Mouse (Mus musculus) E14TG2a.4 (cell line): ENCODE measurements at regions not wholly inside any gene's neighbourhood (a gene's known extent, or its start where the extent isn't known, plus 50 kb on each side); places are given as distances from the start of the nearest gene placed in this dataset.
A peak's percentile ranks its signal among the peaks of the same experiment; 100 is the strongest.

Experiments
- H3K27me3 ChIP-seq: 2 replicates; pipeline ENCODE4 v1.6.1; 2014; ENCODE audit warnings: low read length, control low read depth; ENCODE audit not compliant: insufficient read depth
- H3K36me3 ChIP-seq: 2 replicates; pipeline ENCODE4 v1.6.1; 2014; ENCODE audit warnings: low read length, control low read depth; ENCODE audit not compliant: insufficient read depth
- H3K4me1 ChIP-seq: replicated peaks from 2 replicates; pipeline ENCODE4 v1.6.1; 2014; ENCODE audit warnings: low read depth, low read length, control low read depth
- H3K4me3 ChIP-seq: replicated peaks from 2 replicates; pipeline ENCODE4 v1.5.1; 2014; ENCODE audit warnings: mild to moderate bottlenecking, low read length
- H3K9me3 ChIP-seq: 2 replicates; pipeline ENCODE4 v1.6.1; 2014; ENCODE audit warnings: low read length, control low read depth
- CTCF ChIP-seq: conservative IDR thresholded peaks from 2 replicates; pipeline ENCODE4 v1.5.1; 2014; ENCODE audit warnings: low read length
- NANOG ChIP-seq: IDR thresholded peaks from 2 replicates; pipeline ENCODE4 v1.6.1; 2014; ENCODE audit warnings: borderline replicate concordance, low read length, mixed read lengths
- POU5F1 ChIP-seq: IDR thresholded peaks from 2 replicates; pipeline ENCODE4 v1.6.1; 2014; ENCODE audit warnings: low read length, borderline replicate concordance

DNA sequence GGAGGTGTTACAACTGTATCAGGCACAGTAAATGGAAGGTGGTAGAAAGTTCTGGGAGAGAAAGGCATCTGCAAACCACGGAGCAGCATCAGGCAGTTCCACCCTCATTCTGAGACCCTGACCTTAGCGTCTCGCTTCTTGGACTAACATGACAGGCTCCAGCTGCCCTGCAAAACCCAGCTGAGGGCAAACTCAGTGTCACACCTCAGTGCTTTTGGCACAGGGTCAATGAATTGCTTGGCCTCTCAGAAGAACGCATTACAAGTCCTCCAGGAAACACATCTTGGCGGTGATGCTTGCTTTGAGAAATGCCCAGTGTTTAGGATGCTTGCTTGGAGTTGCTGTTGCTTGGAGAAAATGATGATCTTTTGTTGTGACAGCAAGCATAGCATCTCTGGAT, 90.2 kb upstream of the A230072I06Rik start:
- TF ChIP-seq POU5F1 (no peak), NANOG (no peak), CTCF (no peak)
- Histone ChIP-seq H3K9me3 (no peaks in the 10 kb centered on the region), H3K4me3 (no peak overlapping the region), H3K27me3 (no peaks in the 10 kb centered on the region), H3K4me1 (peaks cover 12% of the 10 kb centered on the region; the same call in 1 of the 2 replicates), H3K36me3 (no peaks in the 10 kb centered on the region)

- Histone ChIP-seq H3K4me3 (no peak overlapping the region), H3K9me3 (no peaks in the 10 kb centered on the region), H3K27me3 (no peaks in the 10 kb centered on the region), H3K4me1 (peaks cover 11% of the 10 kb centered on the region; the same call in 1 of the 2 replicates), H3K36me3 (no peaks in the 10 kb centered on the region)
- TF ChIP-seq NANOG (no peak), CTCF (no peak), POU5F1 (no peak)
These were observed 89.7 kb upstream of the A230072I06Rik start for GRCm38 (mm10) chr8:12188960-12189359.

GRCm38 (mm10) chr8:12192006-12192405, 86.6 kb upstream of the A230072I06Rik start:
- H3K9me3 ChIP-seq = no peaks in the 10 kb centered on the region
- no peaks in the 10 kb centered on the region for H3K36me3 ChIP-seq
- H3K27me3 ChIP-seq = no peaks in the 10 kb centered on the region
- TF ChIP-seq CTCF = peak; percentile 93
- TF ChIP-seq NANOG = no peak
- no peak overlapping the region for H3K4me3 ChIP-seq
- no peaks in the 10 kb centered on the region for H3K4me1 ChIP-seq

- no peaks in the 10 kb centered on the region for H3K27me3 ChIP-seq
- no peaks in the 10 kb centered on the region for H3K9me3 ChIP-seq
- H3K4me1 ChIP-seq = no peaks in the 10 kb centered on the region
- no peaks in the 10 kb centered on the region for H3K36me3 ChIP-seq
- H3K4me3 ChIP-seq = no peak overlapping the region
- no peak for TF ChIP-seq NANOG
- TF ChIP-seq CTCF = no peak
- no peak for TF ChIP-seq POU5F1
These were observed 72.7 kb upstream of the A230072I06Rik start for GRCm38 (mm10) chr8:12205909-12206308.

GRCm38 (mm10) chr8:12207412-12207811, 71.2 kb upstream of the A230072I06Rik start:
- H3K9me3 ChIP-seq = no peaks in the 10 kb centered on the region
- no peaks in the 10 kb centered on the region for H3K36me3 ChIP-seq
- H3K4me1 ChIP-seq = no peaks in the 10 kb centered on the region
- H3K4me3 ChIP-seq = no peak overlapping the region
- TF ChIP-seq NANOG (no peak), POU5F1 (no peak), CTCF (no peak)
- 0 out of 2 replicates have a peak, but pooled peaks cover 4% of the 10 kb centered on the region for H3K27me3 ChIP-seq

- TF ChIP-seq CTCF (no peak), POU5F1 (no peak), NANOG (no peak)
- Histone ChIP-seq H3K4me1 (no peaks in the 10 kb centered on the region), H3K9me3 (no peaks in the 10 kb centered on the region), H3K4me3 (no peak overlapping the region), H3K36me3 (no peaks in the 10 kb centered on the region), H3K27me3 (peaks cover 12% of the 10 kb centered on the region; the same call in 1 of the 2 replicates)
These were observed 64.8 kb upstream of the A230072I06Rik start for GRCm38 (mm10) chr8:12213774-12214173.

GRCm38 (mm10) chr8:12214205-12215019, 64.2 kb upstream of the A230072I06Rik start:
- Histone ChIP-seq H3K27me3 (peaks cover 12% of the 10 kb centered on the region; the same call in 1 of the 2 replicates), H3K36me3 (no peaks in the 10 kb centered on the region), H3K9me3 (no peaks in the 10 kb centered on the region), H3K4me1 (no peaks in the 10 kb centered on the region), H3K4me3 (no peak overlapping the region)
- TF ChIP-seq NANOG (no peak), CTCF (no peak), POU5F1 (no peak)

GRCm38 (mm10) chr8:12221506-12221905, 57.1 kb upstream of the A230072I06Rik start:
- Histone ChIP-seq H3K36me3 (no peaks in the 10 kb centered on the region), H3K4me1 (no peaks in the 10 kb centered on the region), H3K27me3 (no peaks in the 10 kb centered on the region), H3K4me3 (no peak overlapping the region), H3K9me3 (peaks cover 4% of the 10 kb centered on the region; the same call in 1 of the 2 replicates)
- no peak for TF ChIP-seq NANOG
- no peak for TF ChIP-seq CTCF
- no peak for TF ChIP-seq POU5F1

- no peaks in the 10 kb centered on the region for H3K36me3 ChIP-seq
- 0 out of 2 replicates have a peak, but pooled peaks cover 3% of the 10 kb centered on the region for H3K27me3 ChIP-seq
- no peaks in the 10 kb centered on the region for H3K4me1 ChIP-seq
- peaks cover 4% of the 10 kb centered on the region; the same call in 1 of the 2 replicates for H3K9me3 ChIP-seq
- TF ChIP-seq POU5F1 (no peak), CTCF (no peak), NANOG (no peak)
- no peak overlapping the region for H3K4me3 ChIP-seq
These were observed 55.2 kb upstream of the A230072I06Rik start for GRCm38 (mm10) chr8:12223376-12223775.
